Mouse (Mus musculus) lung, adult 2 months (tissue): ENCODE data around the gene Fn1.

Source experiments
- CTCF ChIP-seq: fragments of 200-500 bp; IDR thresholded peaks from 2 replicates; pipeline ENCODE4 v1.5.1; 2011; ENCODE audit warnings: mild to moderate bottlenecking, low read length, control low read depth; ENCODE audit not compliant: insufficient read depth
- POLR2A ChIP-seq: fragments of 200-500 bp; IDR thresholded peaks from 2 replicates; pipeline ENCODE4 v1.6.1; 2011; ENCODE audit warnings: low read depth, mild to moderate bottlenecking, control low read depth, low read length, borderline replicate concordance; ENCODE audit errors: extremely low read depth

- TF ChIP-seq CTCF (no peak), POLR2A (no peak)
Observed at GRCm38 (mm10) chr1:71654221-71654620, 1.2 kb upstream of the Fn1 start.
